Mouse (Mus musculus) urinary bladder, adult 2 months (tissue): ENCODE data around the gene Mpv17l2. TPM values are rescaled to one million over a fixed set of nuclear protein-coding genes. Genes with fewer than 3 reads are reported as not detected.

Experiments
- DNase-seq: peaks from one replicate; pipeline ENCODE4 v3.0.0; 2022; ENCODE audit warnings: low spot score
- polyA plus RNA-seq: library from polyadenylated mRNA; depleted of rRNA; stranded (reverse); fragments of >200 nt; gene quantifications from 2 replicates; pipeline ENCODE4 v1.2.3, GENCODE M21; 2012; rRNA removed

Mpv17l2 gene
- 38.2 and 41.9 TPM in 2 replicates for polyA plus RNA-seq

DNA sequence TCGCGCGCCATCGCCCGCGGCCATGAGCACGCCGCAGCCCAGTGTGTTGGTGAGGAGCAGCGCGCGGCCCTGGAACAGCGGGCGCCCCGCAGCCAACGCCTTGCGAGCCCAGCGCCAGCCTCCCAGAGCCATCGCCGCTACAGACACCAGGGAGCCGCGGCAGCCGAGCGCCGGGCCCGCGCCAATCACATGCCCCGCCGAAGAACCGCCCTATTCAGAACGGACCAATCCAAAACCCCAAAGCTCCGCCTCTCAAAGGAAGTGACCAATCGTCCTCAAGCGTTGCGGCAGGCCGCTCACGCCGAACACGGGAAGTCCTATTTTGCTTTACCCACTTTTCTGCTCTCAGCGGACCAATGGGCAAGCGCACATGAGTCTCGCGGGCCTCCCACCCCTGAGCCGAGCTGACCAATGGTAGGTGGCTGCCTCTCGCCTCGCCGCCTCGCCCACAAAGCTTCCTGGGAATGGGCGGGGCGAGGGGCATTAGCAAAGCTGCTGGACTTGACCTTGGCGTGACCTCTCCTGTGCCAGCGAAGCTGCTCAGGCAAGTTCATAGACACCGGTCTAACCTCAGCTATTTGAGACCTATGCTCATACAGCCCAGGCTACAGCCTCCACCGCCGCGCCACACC, at the start of gene Mpv17l2:
Gene Mpv17l2, minus strand, starts transcription at position 172 of the 632 bp plus-strand sequence.
- peak; percentile 77 for DNase-seq

GRCm38 (mm10) chr8:70808955-70809701, 48.4 kb upstream of the Mpv17l2 start:
- DNase-seq, result no peak

- no peak for DNase-seq
These were observed 47.5 kb upstream of the Mpv17l2 start, which contains the start of gene Il12rb1 for GRCm38 (mm10) chr8:70808239-70808638. TSS of gene Il12rb1 (plus strand) at chr8:70808449.

DNA sequence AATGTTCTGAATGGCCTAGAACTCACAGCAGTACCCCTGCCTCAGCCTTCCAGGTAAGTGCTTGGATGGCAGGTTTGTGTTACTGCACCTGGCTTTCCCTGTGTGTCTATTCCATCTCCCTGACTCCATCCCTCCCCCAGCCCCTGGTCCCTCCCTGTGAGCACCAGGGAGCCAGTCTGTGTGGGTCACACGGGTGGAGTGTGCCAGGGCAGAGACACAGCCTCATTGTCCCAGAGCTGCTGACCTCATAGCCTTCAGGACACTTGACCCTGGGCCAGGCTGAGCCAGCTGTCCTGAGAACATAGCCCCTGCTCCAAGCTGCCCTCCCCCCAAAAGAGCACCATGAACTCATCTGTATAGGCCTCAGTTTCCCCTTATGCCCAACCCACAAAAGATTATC, 46.6 kb upstream of the Mpv17l2 start:
- DNase-seq, result no peak

GRCm38 (mm10) chr8:70806541-70806940, 45.8 kb upstream of the Mpv17l2 start:
- DNase-seq, result no peak

GRCm38 (mm10) chr8:70804481-70805206, 43.9 kb upstream of the Mpv17l2 start, which contains the start of gene Mast3:
TSS of gene Mast3 (minus strand) at chr8:70805054.
- peak; percentile 64 for DNase-seq

DNA sequence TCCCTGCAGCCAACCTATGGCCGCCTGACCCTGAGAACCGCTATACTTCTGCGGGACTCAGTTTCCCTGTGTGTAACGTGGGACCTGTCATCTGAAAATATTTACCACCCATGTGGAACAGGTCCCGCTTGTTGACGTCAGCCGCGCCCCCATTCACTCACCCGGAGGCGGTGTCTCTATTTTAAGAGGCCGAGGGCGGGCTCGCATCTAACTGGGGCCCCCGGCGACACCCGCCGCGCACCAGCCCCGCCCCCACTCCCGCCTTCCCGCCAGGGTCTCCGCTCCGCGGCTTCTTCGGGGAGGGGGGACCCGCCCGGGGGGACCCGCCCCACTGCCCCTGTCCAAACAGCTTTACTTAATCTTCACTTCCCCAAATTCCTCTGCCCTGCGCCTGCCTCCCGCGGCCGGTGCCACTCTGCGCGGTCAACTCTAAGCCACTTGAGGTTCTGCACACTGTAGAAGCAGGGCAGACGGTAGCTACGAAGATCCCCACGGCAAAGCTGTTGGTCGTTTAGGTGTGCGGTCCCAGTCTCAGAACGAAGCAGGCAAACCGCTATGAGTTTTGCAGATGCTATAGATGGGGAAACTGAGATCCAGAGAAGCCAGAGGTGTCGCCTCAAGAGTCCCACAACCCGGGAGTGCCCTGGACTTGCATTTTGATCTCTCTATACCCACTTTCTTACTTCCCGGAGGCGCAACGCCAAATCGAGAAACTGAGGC, 43.2 kb upstream of the Mpv17l2 start:
- DNase-seq, result no peak

DNA sequence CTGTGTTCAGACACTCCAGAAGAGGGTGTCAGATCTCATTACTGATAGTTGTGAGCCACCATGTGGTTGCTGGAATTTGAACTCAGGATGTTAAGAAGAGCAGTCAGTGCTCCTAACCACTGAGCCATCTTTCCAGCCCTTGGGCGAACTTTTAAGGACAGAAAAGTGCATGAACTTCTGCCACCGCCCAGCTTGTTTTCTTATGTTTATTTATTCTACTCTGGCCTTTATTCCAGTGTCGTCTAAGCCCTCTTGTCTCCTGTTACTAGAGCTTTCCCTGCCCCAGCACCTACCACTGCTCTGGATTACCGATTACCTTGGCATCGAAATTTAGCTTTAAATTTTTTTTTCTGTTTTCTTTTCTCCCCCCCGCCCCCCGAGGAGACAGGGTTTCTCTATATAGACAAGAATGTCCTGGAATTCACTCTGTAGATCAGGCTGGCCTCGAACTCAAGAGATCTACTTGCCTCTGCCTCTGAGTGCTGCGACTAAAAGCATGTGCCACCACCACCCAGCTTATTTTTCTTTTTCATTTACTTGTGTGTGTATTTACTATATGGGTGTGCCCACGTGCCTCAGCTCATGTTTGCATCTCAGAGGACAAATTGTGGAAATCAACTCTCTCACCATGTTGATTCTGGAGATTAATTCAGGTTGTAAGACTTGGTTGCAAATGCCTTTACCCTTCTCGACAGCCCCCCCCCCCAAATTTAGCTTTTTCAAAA, 42.2 kb upstream of the Mpv17l2 start:
- no peak for DNase-seq

GRCm38 (mm10) chr8:70801830-70802229, 41.1 kb upstream of the Mpv17l2 start:
- DNase-seq, result no peak

DNA sequence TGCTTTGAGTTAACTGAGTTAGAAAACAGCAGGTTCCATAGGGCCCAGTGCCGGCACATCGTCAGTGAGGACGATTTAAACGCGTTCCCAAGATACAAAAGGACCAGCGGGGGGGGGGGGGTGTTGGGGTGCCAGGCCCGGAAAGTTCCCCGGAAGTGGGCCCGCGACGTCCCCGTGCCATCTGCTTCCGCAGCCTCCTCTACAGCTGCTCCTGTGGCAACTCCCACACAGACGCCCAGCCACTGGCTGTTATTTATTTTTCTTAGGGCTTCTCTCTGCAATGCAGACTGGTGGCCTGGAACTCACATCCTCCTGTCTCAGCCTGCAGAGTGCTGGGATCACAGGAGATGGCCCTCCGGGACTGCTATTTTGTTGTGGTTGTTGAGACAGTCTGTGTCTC, 40.4 kb upstream of the Mpv17l2 start:
- DNase-seq, result no peak

DNA sequence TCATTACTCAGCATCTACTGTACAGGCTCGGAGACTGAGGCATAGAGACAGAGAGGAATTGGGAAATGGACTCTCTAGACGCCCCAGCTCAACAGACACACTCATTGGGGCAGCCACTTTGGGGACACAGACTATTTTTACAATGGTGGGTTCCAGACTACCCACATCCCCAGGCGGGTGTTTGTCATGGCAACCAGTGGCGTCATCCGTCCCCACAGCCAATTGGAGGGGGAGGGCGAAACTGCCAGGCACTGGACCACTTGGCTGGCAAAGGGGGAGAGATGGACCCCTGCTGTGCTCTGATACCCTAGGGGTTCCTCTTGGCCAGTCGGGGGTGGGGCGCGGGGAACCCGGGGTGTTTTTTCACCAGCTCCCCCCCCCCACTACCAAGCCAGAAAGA, 39.9 kb upstream of the Mpv17l2 start:
- no peak for DNase-seq

- no peak for DNase-seq
These were observed 37.5 kb upstream of the Mpv17l2 start for GRCm38 (mm10) chr8:70798281-70798680.

DNA sequence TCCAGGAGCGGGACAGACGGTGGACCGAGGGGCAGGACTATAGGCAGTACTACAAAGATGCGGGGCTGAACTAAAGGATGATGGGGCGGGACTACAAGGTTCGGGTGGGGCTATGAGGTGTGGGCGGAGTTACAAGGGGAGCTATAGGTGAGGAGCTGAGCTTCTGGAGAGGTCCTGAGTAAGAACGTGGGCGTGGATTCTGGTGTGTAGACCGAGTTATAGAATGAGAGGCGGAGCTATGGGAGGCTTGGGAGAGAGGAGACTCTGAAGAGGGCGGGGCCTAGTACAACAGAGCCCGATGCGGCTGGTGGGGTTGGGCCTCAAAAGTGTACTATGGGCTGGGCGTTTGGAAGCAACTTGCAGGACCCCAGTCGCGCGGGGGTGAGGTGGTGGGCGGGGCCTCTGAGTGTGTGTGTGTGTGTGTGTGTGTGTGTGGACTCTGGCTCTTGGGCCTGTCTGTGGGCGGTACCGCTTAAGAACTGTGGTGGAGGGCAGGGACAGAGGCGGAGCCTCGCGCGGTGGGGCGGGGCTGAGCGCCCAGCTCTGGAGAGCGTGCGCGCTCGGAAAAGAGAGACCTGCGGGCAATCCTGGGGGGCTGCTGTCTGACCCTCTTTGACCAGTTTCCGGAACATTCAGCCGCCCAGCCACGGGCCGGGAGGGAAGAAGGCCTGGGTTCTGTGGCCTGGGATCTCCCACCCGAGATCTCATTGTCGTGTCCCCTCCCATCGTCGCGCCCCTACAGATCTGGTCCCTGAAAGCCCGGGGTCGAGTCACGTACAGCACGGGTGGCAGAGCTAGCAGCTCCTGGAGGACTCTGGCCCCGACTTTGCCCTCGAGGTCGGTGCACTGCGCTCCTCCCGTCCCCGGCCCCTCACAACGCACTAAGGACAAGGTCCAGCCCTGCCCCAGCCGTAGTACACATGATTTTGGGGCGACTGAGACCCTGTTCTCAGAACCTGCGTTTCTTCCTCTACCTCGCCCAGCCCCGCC, 36.6 kb upstream of the Mpv17l2 start:
- peak; percentile 70 for DNase-seq

- no peak for DNase-seq
These were observed 35.8 kb upstream of the Mpv17l2 start for GRCm38 (mm10) chr8:70796403-70797080.

GRCm38 (mm10) chr8:70795370-70795769, 34.6 kb upstream of the Mpv17l2 start:
- no peak for DNase-seq

- no peak for DNase-seq
These were observed 33.5 kb upstream of the Mpv17l2 start for GRCm38 (mm10) chr8:70794215-70794614.

GRCm38 (mm10) chr8:70792700-70793099, 32.0 kb upstream of the Mpv17l2 start:
- no peak for DNase-seq

- DNase-seq, result peak; percentile 97
These were observed 31.4 kb upstream of the Mpv17l2 start for GRCm38 (mm10) chr8:70791975-70792691.

DNA sequence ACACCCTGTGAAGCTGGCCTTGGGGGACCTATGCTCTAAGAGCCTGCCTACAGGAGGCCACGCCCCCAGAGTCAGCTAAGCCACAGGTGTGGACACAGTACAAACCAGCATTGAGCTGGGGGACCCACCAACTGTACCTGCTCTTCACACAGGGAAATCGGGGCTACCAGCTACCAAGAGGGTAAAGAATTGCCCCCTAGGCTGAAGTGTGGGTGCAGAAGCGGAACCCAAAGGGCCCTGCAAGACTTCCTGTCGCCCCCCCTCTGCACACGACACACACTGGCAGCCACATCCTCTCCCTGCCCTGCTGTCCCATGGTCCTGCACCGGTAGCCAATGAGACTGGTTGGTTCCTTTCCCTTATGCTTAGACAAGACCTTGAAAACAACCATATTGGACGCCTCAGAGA, 30.6 kb upstream of the Mpv17l2 start:
- no peak for DNase-seq
